Mouse (Mus musculus): ENCODE measurements around the gene Nans. TPM values are rescaled to one million over a fixed set of nuclear protein-coding genes. Genes with fewer than 3 reads are reported as not detected.

The Nans gene
- total RNA-seq, 1 experiment: 75.4 TPM

GRCm38 (mm10) chr4:46543366-46544050 is 54.5 kb downstream of the Nans start:
- Histone ChIP-seq H3K4me1 (ENCODE audit: control insufficient read depth in 2 of 2, insufficient read depth in 2 of 2, low read length in 2 of 2, poor library complexity in 1 of 2) (peaks cover 0 to 8% of the 10 kb centered on the region in 2 experiments; a peak in 1 of 4 replicates), H3K4me3 (ENCODE audit: insufficient read depth in 1 of 2, low read depth in 1 of 2, low read length in 2 of 2, poor library complexity in 1 of 2, severe bottlenecking in 1 of 2) (no peak overlapping the region), H3K36me3 (ENCODE audit: control insufficient read depth, insufficient read depth, low read length, poor library complexity, severe bottlenecking) (no peaks in the 10 kb centered on the region), H3K9ac (ENCODE audit: insufficient read depth, low read depth, low read length, poor library complexity, severe bottlenecking) (no peak overlapping the region), H3K27ac (ENCODE audit: insufficient read depth, low read depth, low read length, poor library complexity, severe bottlenecking) (no peak overlapping the region), H3K9me3 (ENCODE audit: control insufficient read depth, insufficient read depth, low read depth, low read length) (no peaks in the 10 kb centered on the region)
- TF ChIP-seq HCFC1 (IDR thresholded peaks at IDR 0.05; ENCODE audit: borderline replicate concordance, insufficient read depth, low read length): no peak
- in situ Hi-C loops (cut with MboI; ENCODE audit: low sequenced_read_pairs in 2 of 2, unreplicated experiment in 2 of 2): no loop called here
- no peak for DNase-seq (ENCODE audit: low read depth, low spot score)

- Histone ChIP-seq H3K36me3 (ENCODE audit: control insufficient read depth, insufficient read depth, low read length, poor library complexity, severe bottlenecking) (no peaks in the 10 kb centered on the region), H3K4me1 (ENCODE audit: control insufficient read depth in 2 of 2, insufficient read depth in 2 of 2, low read length in 2 of 2, poor library complexity in 1 of 2) (peaks cover 0 to 8% of the 10 kb centered on the region in 2 experiments; a peak in 1 of 4 replicates), H3K27ac (ENCODE audit: insufficient read depth, low read depth, low read length, poor library complexity, severe bottlenecking) (no peak overlapping the region), H3K4me3 (ENCODE audit: insufficient read depth in 1 of 2, low read depth in 1 of 2, low read length in 2 of 2, poor library complexity in 1 of 2, severe bottlenecking in 1 of 2) (no peak overlapping the region), H3K9ac (ENCODE audit: insufficient read depth, low read depth, low read length, poor library complexity, severe bottlenecking) (no peak overlapping the region), H3K9me3 (ENCODE audit: control insufficient read depth, insufficient read depth, low read depth, low read length) (no peaks in the 10 kb centered on the region)
- in situ Hi-C loops (cut with MboI; ENCODE audit: low sequenced_read_pairs in 2 of 2, unreplicated experiment in 2 of 2): no loop called here
- peak; percentile 35; the same call in 1 of the 2 replicates for TF ChIP-seq ZC3H11A (IDR thresholded peaks at IDR 0.05; ENCODE audit: borderline replicate concordance, low read depth, low read length)
- no peak for TF ChIP-seq CHD2 (IDR thresholded peaks at IDR 0.05; ENCODE audit: low read depth, low read length)
- peak; percentile 54 for DNase-seq (ENCODE audit: low read depth, low spot score)
These were observed 55.3 kb downstream of the Nans start for GRCm38 (mm10) chr4:46544313-46544712.

- no peak for TF ChIP-seq CHD2 (IDR thresholded peaks at IDR 0.05; ENCODE audit: low read depth, low read length)
- Histone ChIP-seq H3K36me3 (ENCODE audit: control insufficient read depth, insufficient read depth, low read length, poor library complexity, severe bottlenecking) (no peaks in the 10 kb centered on the region), H3K4me1 (ENCODE audit: control insufficient read depth in 2 of 2, insufficient read depth in 2 of 2, low read length in 2 of 2, poor library complexity in 1 of 2) (peaks cover 0 to 8% of the 10 kb centered on the region in 2 experiments; a peak in 1 of 4 replicates), H3K27ac (ENCODE audit: insufficient read depth, low read depth, low read length, poor library complexity, severe bottlenecking) (no peak overlapping the region), H3K4me3 (ENCODE audit: insufficient read depth in 1 of 2, low read depth in 1 of 2, low read length in 2 of 2, poor library complexity in 1 of 2, severe bottlenecking in 1 of 2) (no peak overlapping the region), H3K9ac (ENCODE audit: insufficient read depth, low read depth, low read length, poor library complexity, severe bottlenecking) (no peak overlapping the region), H3K9me3 (ENCODE audit: control insufficient read depth, insufficient read depth, low read depth, low read length) (no peaks in the 10 kb centered on the region)
- peak; percentile 19 for DNase-seq (ENCODE audit: low read depth, low spot score)
- in situ Hi-C loops (cut with MboI; ENCODE audit: low sequenced_read_pairs in 2 of 2, unreplicated experiment in 2 of 2): no loop called here
These were observed 56.5 kb downstream of the Nans start for GRCm38 (mm10) chr4:46545498-46545897.

GRCm38 (mm10) chr4:46546709-46547108 is 57.7 kb downstream of the Nans start:
- peaks cover 0 to 7% of the 10 kb centered on the region in 2 experiments; a peak in 1 of 4 replicates for H3K4me1 ChIP-seq (ENCODE audit: control insufficient read depth in 2 of 2, insufficient read depth in 2 of 2, low read length in 2 of 2, poor library complexity in 1 of 2)
- in situ Hi-C loops (cut with MboI; ENCODE audit: low sequenced_read_pairs in 2 of 2, unreplicated experiment in 2 of 2): no loop called here
- no peak overlapping the region for H3K9ac ChIP-seq (ENCODE audit: insufficient read depth, low read depth, low read length, poor library complexity, severe bottlenecking)
- H3K4me3 ChIP-seq (ENCODE audit: insufficient read depth in 1 of 2, low read depth in 1 of 2, low read length in 2 of 2, poor library complexity in 1 of 2, severe bottlenecking in 1 of 2): no peak overlapping the region
- no peak for DNase-seq (ENCODE audit: low read depth, low spot score)
- H3K36me3 ChIP-seq (ENCODE audit: control insufficient read depth, insufficient read depth, low read length, poor library complexity, severe bottlenecking): no peaks in the 10 kb centered on the region
- no peak overlapping the region for H3K27ac ChIP-seq (ENCODE audit: insufficient read depth, low read depth, low read length, poor library complexity, severe bottlenecking)
- no peak for TF ChIP-seq MAFK (IDR thresholded peaks at IDR 0.05; ENCODE audit: insufficient read depth, low read depth, low read length)
- TF ChIP-seq ZNF384 (IDR thresholded peaks at IDR 0.05; ENCODE audit: low read depth, low read length): no peak
- no peak for TF ChIP-seq HCFC1 (IDR thresholded peaks at IDR 0.05; ENCODE audit: borderline replicate concordance, insufficient read depth, low read length)
- no peak for TF ChIP-seq ZC3H11A (IDR thresholded peaks at IDR 0.05; ENCODE audit: borderline replicate concordance, low read depth, low read length)
- TF ChIP-seq CHD2 (IDR thresholded peaks at IDR 0.05; ENCODE audit: low read depth, low read length): no peak
- no peaks in the 10 kb centered on the region for H3K9me3 ChIP-seq (ENCODE audit: control insufficient read depth, insufficient read depth, low read depth, low read length)

GRCm38 (mm10) chr4:46549979-46550378 is 60.9 kb downstream of the Nans start:
- Histone ChIP-seq H3K36me3 (ENCODE audit: control insufficient read depth, insufficient read depth, low read length, poor library complexity, severe bottlenecking) (no peaks in the 10 kb centered on the region), H3K27ac (ENCODE audit: insufficient read depth, low read depth, low read length, poor library complexity, severe bottlenecking) (no peak overlapping the region), H3K4me1 (ENCODE audit: control insufficient read depth in 2 of 2, insufficient read depth in 2 of 2, low read length in 2 of 2, poor library complexity in 1 of 2) (peaks cover 0 to 13% of the 10 kb centered on the region in 2 experiments; a peak in 2 of 4 replicates), H3K9me3 (ENCODE audit: control insufficient read depth, insufficient read depth, low read depth, low read length) (no peaks in the 10 kb centered on the region), H3K4me3 (ENCODE audit: insufficient read depth in 1 of 2, low read depth in 1 of 2, low read length in 2 of 2, poor library complexity in 1 of 2, severe bottlenecking in 1 of 2) (no peak overlapping the region), H3K9ac (ENCODE audit: insufficient read depth, low read depth, low read length, poor library complexity, severe bottlenecking) (no peak overlapping the region)
- no peak for DNase-seq (ENCODE audit: low read depth, low spot score)
- in situ Hi-C loops (cut with MboI; ENCODE audit: low sequenced_read_pairs in 2 of 2, unreplicated experiment in 2 of 2): no loop called here
- no peak for TF ChIP-seq CHD2 (IDR thresholded peaks at IDR 0.05; ENCODE audit: low read depth, low read length)
- no peak for TF ChIP-seq ZNF384 (IDR thresholded peaks at IDR 0.05; ENCODE audit: low read depth, low read length)
- TF ChIP-seq MAFK (IDR thresholded peaks at IDR 0.05; ENCODE audit: insufficient read depth, low read depth, low read length): no peak
- TF ChIP-seq HCFC1 (IDR thresholded peaks at IDR 0.05; ENCODE audit: borderline replicate concordance, insufficient read depth, low read length): no peak
- no peak for TF ChIP-seq ZC3H11A (IDR thresholded peaks at IDR 0.05; ENCODE audit: borderline replicate concordance, low read depth, low read length)

Data from ES-E14 (cell line).